Mouse (Mus musculus) myocyte (in vitro differentiated cells): ENCODE measurements around the gene Usp29. TPM values are rescaled to one million over a fixed set of nuclear protein-coding genes. Genes with fewer than 3 reads are reported as not detected.

ENCODE experiments used
- H3K27me3 ChIP-seq: one replicate; pipeline ENCODE4 v1.6.1; 2011; ENCODE audit not compliant: control insufficient read depth, insufficient read depth, insufficient read length
- H3K36me3 ChIP-seq: one replicate; pipeline ENCODE4 v1.6.1; 2011; ENCODE audit not compliant: control insufficient read depth, insufficient read depth
- H3K4me2 ChIP-seq: one replicate; pipeline ENCODE4 v1.6.1; 2011; ENCODE audit warnings: low read depth, control low read depth
- H3K4me3 ChIP-seq: one replicate; pipeline ENCODE4 v1.5.1; 2011; ENCODE audit warnings: mild to moderate bottlenecking, control low read depth, moderate library complexity
- H3K79me2 ChIP-seq: one replicate; pipeline ENCODE4 v1.6.1; 2011; ENCODE audit not compliant: control insufficient read depth, insufficient read depth
- H3ac ChIP-seq: one replicate; pipeline ENCODE4 v1.6.1; 2011; ENCODE audit not compliant: control insufficient read depth, insufficient read length
- CEBPB ChIP-seq: IDR thresholded peaks from 2 replicates; pipeline ENCODE4 v1.6.1; 2011; ENCODE audit warnings: mild to moderate bottlenecking, moderate library complexity; ENCODE audit not compliant: poor library complexity, insufficient read depth, severe bottlenecking
- E2F4 ChIP-seq: IDR thresholded peaks from one replicate; pipeline ENCODE4 v1.6.1; 2011; ENCODE audit warnings: mild to moderate bottlenecking, control low read depth, moderate library complexity; ENCODE audit not compliant: insufficient read depth
- MAX ChIP-seq: IDR thresholded peaks from one replicate; pipeline ENCODE4 v1.6.1; 2011; ENCODE audit warnings: low read depth, mild to moderate bottlenecking, control low read depth
- MYOD1 ChIP-seq, 3 experiments: IDR thresholded peaks; one replicate each; pipeline ENCODE4 v1.6.1; 2011; ENCODE audit warnings: control low read depth in 2 of 3, low read depth in 2 of 3, mild to moderate bottlenecking in 2 of 3, moderate library complexity in 1 of 3; ENCODE audit not compliant: insufficient read length in 2 of 3, control insufficient read depth in 1 of 3
- MYOG ChIP-seq, 3 experiments: IDR thresholded peaks; one replicate each; pipeline ENCODE4 v1.6.1; 2011; ENCODE audit warnings: control low read depth in 2 of 3, low read depth in 2 of 3, mild to moderate bottlenecking in 2 of 3; ENCODE audit not compliant: insufficient read length in 2 of 3, control insufficient read depth in 1 of 3, insufficient read depth in 1 of 3
- POLR2A ChIP-seq: IDR thresholded peaks from one replicate; pipeline ENCODE4 v1.6.1; 2011; ENCODE audit warnings: low read depth, mild to moderate bottlenecking, control low read depth, moderate library complexity; ENCODE audit not compliant: insufficient read length
- POLR2AphosphoS2 ChIP-seq: IDR thresholded peaks from one replicate; pipeline ENCODE4 v1.6.1; 2011; ENCODE audit warnings: low read depth, control low read depth; ENCODE audit not compliant: insufficient read length
- REST ChIP-seq: IDR thresholded peaks from one replicate; pipeline ENCODE4 v1.6.1; 2011; ENCODE audit warnings: mild to moderate bottlenecking, control low read depth, moderate library complexity; ENCODE audit not compliant: insufficient read depth, insufficient read length
- SRF ChIP-seq: IDR thresholded peaks from one replicate; pipeline ENCODE4 v1.6.1; 2011; ENCODE audit warnings: low read depth; ENCODE audit not compliant: control insufficient read depth, insufficient read length
- TCF12 ChIP-seq: IDR thresholded peaks from one replicate; pipeline ENCODE4 v1.6.1; 2011; ENCODE audit warnings: mild to moderate bottlenecking, control low read depth; ENCODE audit not compliant: poor library complexity, insufficient read depth, severe bottlenecking
- TCF3 ChIP-seq: IDR thresholded peaks from one replicate; pipeline ENCODE4 v1.6.1; 2011; ENCODE audit warnings: low read depth, control low read depth; ENCODE audit not compliant: insufficient read length
- USF1 ChIP-seq: IDR thresholded peaks from one replicate; pipeline ENCODE4 v1.6.1; 2011; ENCODE audit warnings: low read depth, mild to moderate bottlenecking, control low read depth, moderate library complexity
- polyA plus RNA-seq: library from polyadenylated mRNA; unstranded; fragments of >200 nt; fragmentation: generic; extraction: Trizol; gene quantifications from one replicate; pipeline ENCODE4 v1.2.1, GENCODE M21; 2012; ENCODE audit warnings: missing spikeins

Usp29 gene
- polyA plus RNA-seq, result 1.1 TPM

- Histone ChIP-seq H3ac (peak within 1 kb of the TSS; percentile 15), H3K4me2 (peak within 1 kb of the TSS; percentile 74), H3K79me2 (peaks cover 27% of the 10 kb centered on the region), H3K27me3 (no peaks in the 10 kb centered on the region), H3K4me3 (peak within 1 kb of the TSS; percentile 74), H3K36me3 (peaks cover 11% of the 10 kb centered on the region)
- TF ChIP-seq MAX (no peak), POLR2AphosphoS2 (peak; percentile 100), TCF12 (no peak), REST (peak; percentile 22), POLR2A (peak; percentile 97), MYOG (IDR thresholded peaks at IDR 0.05; ENCODE audit: control insufficient read depth in 1 of 3, insufficient read depth in 1 of 3, insufficient read length in 2 of 3, low read depth in 2 of 3) (peak in 1 of 3 experiments; percentile 0)
These were observed at the start of gene Usp29, which contains the start of gene Peg3 for GRCm38 (mm10) chr7:6730241-6730640. Gene Usp29 (plus strand): TSS chr7:6730578. Gene Peg3 (minus strand): TSS chr7:6730431.

GRCm38 (mm10) chr7:6685511-6685910 is 44.9 kb upstream of the Usp29 start:
- Histone ChIP-seq H3K27me3 (no peaks in the 10 kb centered on the region), H3K4me2 (no peak overlapping the region), H3K4me3 (no peak overlapping the region), H3K36me3 (no peaks in the 10 kb centered on the region), H3ac (no peak overlapping the region), H3K79me2 (no peaks in the 10 kb centered on the region)
- TF ChIP-seq MYOD1 (IDR thresholded peaks at IDR 0.05; ENCODE audit: control insufficient read depth in 1 of 3, insufficient read length in 2 of 3, low read depth in 2 of 3) (no peak), E2F4 (no peak), TCF12 (no peak), CEBPB (no peak)

DNA sequence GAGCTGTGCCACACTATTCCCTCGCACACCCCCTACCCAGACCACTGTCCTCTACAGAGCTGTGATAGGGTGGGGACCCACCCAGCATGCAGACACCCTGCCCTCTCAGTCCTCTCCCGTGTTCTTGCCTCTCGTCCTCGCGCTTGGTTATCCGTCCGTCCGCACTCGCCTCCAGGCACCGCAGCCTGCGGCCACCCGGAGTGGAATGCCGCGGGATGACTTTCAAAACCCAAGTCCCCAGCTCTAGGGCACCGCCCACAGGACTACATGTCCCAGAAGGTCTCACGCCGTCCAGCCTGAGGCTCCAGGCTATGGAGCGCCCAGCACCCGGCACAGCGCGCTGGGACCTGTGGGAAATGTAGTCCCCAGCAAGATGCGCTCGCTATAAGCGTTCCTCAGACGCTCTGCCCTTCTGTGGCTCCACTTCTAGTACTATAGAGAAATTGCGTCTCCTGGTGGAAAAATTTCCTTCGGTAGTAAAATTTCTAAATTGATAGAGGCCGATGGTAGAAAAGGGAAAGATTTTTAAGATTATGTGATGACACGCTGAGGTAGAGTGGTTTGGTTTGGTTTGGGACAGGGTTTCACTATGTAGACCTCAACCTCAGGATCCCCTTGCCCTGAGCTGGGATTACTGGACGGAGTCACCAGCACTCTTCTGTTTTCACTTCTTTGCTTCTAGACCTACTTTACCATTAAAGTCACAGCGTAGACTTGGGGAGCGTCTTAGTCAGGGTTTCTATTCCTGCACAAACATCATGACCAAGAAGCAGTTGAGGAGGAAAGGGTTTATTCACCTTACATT is 33.9 kb upstream of the Usp29 start, which contains the start of gene Zim1:
Zim1 (minus strand) TSS at position 210 of the 805 bp plus-strand sequence.
- Histone ChIP-seq H3K36me3 (no peaks in the 10 kb centered on the region), H3K4me2 (peak within 1 kb of the TSS; percentile 67), H3ac (peak within 1 kb of the TSS; percentile 57), H3K4me3 (peak within 1 kb of the TSS; percentile 33), H3K79me2 (peaks cover 9% of the 10 kb centered on the region), H3K27me3 (no peaks in the 10 kb centered on the region)
- peak; percentile 55 for TF ChIP-seq POLR2AphosphoS2
- TF ChIP-seq CEBPB, result no peak
- no peak for TF ChIP-seq REST
- no peak for TF ChIP-seq USF1
- peak; percentile 77 for TF ChIP-seq POLR2A

GRCm38 (mm10) chr7:6699230-6699629 is 31.1 kb upstream of the Usp29 start:
- no peaks in the 10 kb centered on the region for H3K27me3 ChIP-seq
- no peaks in the 10 kb centered on the region for H3K36me3 ChIP-seq
- TF ChIP-seq REST, result no peak
- TF ChIP-seq POLR2A, result no peak
- TF ChIP-seq POLR2AphosphoS2, result no peak
- TF ChIP-seq TCF3, result no peak
- TF ChIP-seq TCF12, result no peak
- TF ChIP-seq E2F4, result no peak
- no peak for TF ChIP-seq MAX
- TF ChIP-seq USF1, result no peak
- no peak for TF ChIP-seq SRF
- TF ChIP-seq MYOG (IDR thresholded peaks at IDR 0.05; ENCODE audit: control insufficient read depth in 1 of 3, insufficient read depth in 1 of 3, insufficient read length in 2 of 3, low read depth in 2 of 3), result no peak
- no peak for TF ChIP-seq CEBPB
- no peak for TF ChIP-seq MYOD1 (IDR thresholded peaks at IDR 0.05; ENCODE audit: control insufficient read depth in 1 of 3, insufficient read length in 2 of 3, low read depth in 2 of 3)
- H3K79me2 ChIP-seq, result peaks cover 5% of the 10 kb centered on the region
- H3ac ChIP-seq, result no peak overlapping the region
- no peak overlapping the region for H3K4me2 ChIP-seq
- no peak overlapping the region for H3K4me3 ChIP-seq

GRCm38 (mm10) chr7:6707416-6708015 is 22.9 kb upstream of the Usp29 start:
- Histone ChIP-seq H3K27me3 (no peaks in the 10 kb centered on the region), H3K4me3 (no peak overlapping the region), H3K4me2 (no peak overlapping the region), H3K79me2 (no peaks in the 10 kb centered on the region), H3K36me3 (peaks cover 32% of the 10 kb centered on the region), H3ac (no peak overlapping the region)
- TF ChIP-seq USF1 (no peak), REST (no peak), TCF12 (no peak), E2F4 (no peak), POLR2A (no peak), MYOD1 (IDR thresholded peaks at IDR 0.05; ENCODE audit: control insufficient read depth in 1 of 3, insufficient read length in 2 of 3, low read depth in 2 of 3) (no peak), MYOG (IDR thresholded peaks at IDR 0.05; ENCODE audit: control insufficient read depth in 1 of 3, insufficient read depth in 1 of 3, insufficient read length in 2 of 3, low read depth in 2 of 3) (no peak), MAX (no peak), POLR2AphosphoS2 (no peak), CEBPB (no peak), SRF (no peak), TCF3 (no peak)
